Mouse (Mus musculus) ES-E14 (cell line): ENCODE results near the gene Col25a1. TPM values are rescaled to one million over a fixed set of nuclear protein-coding genes. Genes with fewer than 3 reads are reported as not detected.

Experiments
- DNase-seq: peaks from one replicate; pipeline ENCODE4 v3.0.0-alpha.2; 2013; ENCODE audit warnings: low read depth, low spot score
- H3K27ac ChIP-seq: 2 replicates; pipeline ENCODE4 v1.5.1; 2012; ENCODE audit warnings: low read depth, mild to moderate bottlenecking, low read length, moderate library complexity, mixed read lengths; ENCODE audit not compliant: poor library complexity, insufficient read depth, severe bottlenecking
- H3K36me3 ChIP-seq: 2 replicates; pipeline ENCODE4 v1.6.1; 2012; ENCODE audit warnings: mild to moderate bottlenecking, low read length, moderate library complexity, mixed read lengths; ENCODE audit not compliant: control insufficient read depth, poor library complexity, insufficient read depth, severe bottlenecking
- H3K4me1 ChIP-seq, 2 experiments: fragments of 150-350 bp in 1 of 2; sonication (generic) in 1 of 2; 2 replicates each; pipeline ENCODE4 v1.6.1; 2012; ENCODE audit warnings: low read length in 2 of 2, mild to moderate bottlenecking in 1 of 2, mixed read lengths in 1 of 2; ENCODE audit not compliant: control insufficient read depth in 2 of 2, insufficient read depth in 2 of 2, poor library complexity in 1 of 2
- H3K4me3 ChIP-seq, 2 experiments: fragments of 150-350 bp in 1 of 2; sonication (generic) in 1 of 2; 2 replicates each; pipeline ENCODE4 v1.5.1; 2012; ENCODE audit warnings: low read length in 2 of 2, low read depth in 1 of 2, mild to moderate bottlenecking in 1 of 2, mixed read lengths in 1 of 2; ENCODE audit not compliant: insufficient read depth in 1 of 2, poor library complexity in 1 of 2, severe bottlenecking in 1 of 2
- H3K9ac ChIP-seq: 2 replicates; pipeline ENCODE4 v1.6.1; 2012; ENCODE audit warnings: low read depth, mild to moderate bottlenecking, low read length, mixed read lengths; ENCODE audit not compliant: poor library complexity, insufficient read depth, severe bottlenecking
- H3K9me3 ChIP-seq: fragments of 150-350 bp; sonication (generic); 2 replicates; pipeline ENCODE4 v1.6.1; 2012; ENCODE audit warnings: low read depth, mild to moderate bottlenecking, low read length; ENCODE audit not compliant: control insufficient read depth, insufficient read depth
- CHD2 ChIP-seq: IDR thresholded peaks from 2 replicates; pipeline ENCODE4 v1.6.1; 2014; ENCODE audit warnings: mild to moderate bottlenecking, low read depth, low read length, inconsistent platforms
- HCFC1 ChIP-seq: IDR thresholded peaks from 2 replicates; pipeline ENCODE4 v1.6.1; 2012; ENCODE audit warnings: low read length, inconsistent platforms, borderline replicate concordance; ENCODE audit not compliant: insufficient read depth
- MAFK ChIP-seq: IDR thresholded peaks from 2 replicates; pipeline ENCODE4 v1.6.1; 2014; ENCODE audit warnings: mild to moderate bottlenecking, low read depth, low read length, inconsistent platforms; ENCODE audit not compliant: insufficient read depth
- ZC3H11A ChIP-seq: IDR thresholded peaks from 2 replicates; pipeline ENCODE4 v1.6.1; 2012; ENCODE audit warnings: low read depth, mild to moderate bottlenecking, inconsistent platforms, low read length, borderline replicate concordance
- ZNF384 ChIP-seq: IDR thresholded peaks from 2 replicates; pipeline ENCODE4 v1.6.1; 2012; ENCODE audit warnings: low read depth, low read length, inconsistent platforms
- in situ Hi-C, 2 experiments: fragments of 600-800 bp; cut with MboI; formaldehyde crosslinking; loops; one replicate each; pipeline ENCODE4 v1.15.1; 2025; ENCODE audit warnings: low sequenced_read_pairs in 2 of 2, inconsistent platforms in 1 of 2; ENCODE audit not compliant: unreplicated experiment in 2 of 2
- total RNA-seq: library from RNA; depleted of rRNA; stranded (reverse); fragments of 300-350 nt; gene quantifications from 2 replicates; pipeline ENCODE4 v1.2.3, GENCODE M21; 2012; rRNA removed

Gene Col25a1
- 0.45 and 0.48 TPM in 2 replicates for total RNA-seq

GRCm38 (mm10) chr3:130131201-130131600 lies at the start of gene Col25a1:
TSS of gene Col25a1 (plus strand) at chr3:130131501.
- no peak for DNase-seq
- Histone ChIP-seq H3K9me3 (no peaks in the 10 kb centered on the region), H3K4me1 (no peaks in the 10 kb centered on the region), H3K4me3 (no peak within 1 kb of the TSS), H3K36me3 (no peaks in the 10 kb centered on the region), H3K27ac (no peak within 1 kb of the TSS), H3K9ac (no peak within 1 kb of the TSS)
- TF ChIP-seq MAFK (no peak), ZC3H11A (no peak), ZNF384 (no peak), CHD2 (no peak), HCFC1 (no peak)
- in situ Hi-C loops, result no loop called here

- no peak for TF ChIP-seq ZNF384
- TF ChIP-seq ZC3H11A, result no peak
- no peak for TF ChIP-seq MAFK
- no peak for TF ChIP-seq HCFC1
- TF ChIP-seq CHD2, result no peak
- DNase-seq, result no peak
These were observed 48.0 kb upstream of the Col25a1 start for GRCm38 (mm10) chr3:130083312-130083711.

GRCm38 (mm10) chr3:130086372-130087080 lies 44.8 kb upstream of the Col25a1 start:
- in situ Hi-C loops, result no loop called here

More at GRCm38 (mm10) chr3:130083312-130083711, 48.0 kb upstream of the Col25a1 start:
- Histone ChIP-seq H3K27ac (no peak overlapping the region), H3K4me3 (no peak overlapping the region), H3K36me3 (no peaks in the 10 kb centered on the region), H3K9me3 (no peaks in the 10 kb centered on the region), H3K4me1 (no peaks in the 10 kb centered on the region), H3K9ac (no peak overlapping the region)
- in situ Hi-C loops, result no loop called here

GRCm38 (mm10) chr3:130087466-130087865 lies 43.8 kb upstream of the Col25a1 start:
- TF ChIP-seq HCFC1 (no peak), ZC3H11A (no peak), ZNF384 (no peak), CHD2 (no peak), MAFK (no peak)
- Histone ChIP-seq H3K4me3 (no peak overlapping the region), H3K4me1 (no peaks in the 10 kb centered on the region), H3K9ac (no peak overlapping the region), H3K36me3 (no peaks in the 10 kb centered on the region), H3K9me3 (no peaks in the 10 kb centered on the region), H3K27ac (no peak overlapping the region)
- in situ Hi-C loops, result no loop called here
- no peak for DNase-seq

More at GRCm38 (mm10) chr3:130086372-130087080, 44.8 kb upstream of the Col25a1 start:
- no peaks in the 10 kb centered on the region for H3K4me1 ChIP-seq
- H3K27ac ChIP-seq, result no peak overlapping the region
- DNase-seq, result no peak
- no peak for TF ChIP-seq HCFC1
- no peaks in the 10 kb centered on the region for H3K9me3 ChIP-seq
- H3K4me3 ChIP-seq, result no peak overlapping the region
- H3K9ac ChIP-seq, result no peak overlapping the region
- no peaks in the 10 kb centered on the region for H3K36me3 ChIP-seq

DNA sequence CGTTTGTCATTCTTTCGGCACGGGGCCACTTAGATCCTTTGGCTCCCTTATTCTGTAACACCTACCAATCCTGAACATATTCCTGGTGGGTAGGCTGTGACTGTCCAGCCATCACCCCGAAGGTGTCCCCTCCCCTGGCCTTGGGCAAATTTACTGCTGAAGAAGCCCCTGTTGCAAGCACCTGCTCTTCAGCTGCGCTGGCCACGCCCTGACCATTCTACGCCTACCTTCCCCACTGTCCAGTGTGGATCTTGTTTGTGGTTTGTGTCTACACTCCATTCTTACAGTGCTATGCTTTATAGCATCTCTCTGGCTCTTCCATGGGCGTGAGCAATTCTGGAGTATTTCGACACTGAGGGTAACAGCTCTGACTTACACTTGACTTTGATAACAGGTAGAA lies 42.6 kb upstream of the Col25a1 start:
- no peaks in the 10 kb centered on the region for H3K9me3 ChIP-seq
- no peak for TF ChIP-seq CHD2
- H3K36me3 ChIP-seq, result no peaks in the 10 kb centered on the region
- in situ Hi-C loops, result no loop called here
- no peak overlapping the region for H3K9ac ChIP-seq
- H3K4me1 ChIP-seq, result no peaks in the 10 kb centered on the region
- no peak overlapping the region for H3K4me3 ChIP-seq
- no peak for DNase-seq
- no peak overlapping the region for H3K27ac ChIP-seq
